Mouse (Mus musculus) limb, embryonic 15.5 days (tissue): ENCODE results near the gene Olfr1183. TPM values are rescaled to one million over a fixed set of nuclear protein-coding genes. Genes with fewer than 3 reads are reported as not detected.
"Not testable (repeated sequence)": the region's sequence is repeated elsewhere in the genome, so short reads cannot be mapped to it uniquely, and the experiment has no call there.

Experiments used
- ATAC-seq: fragments of 200-750 bp; cut with Nextera tagmentation; 2 replicates; pipeline ENCODE4 v1.8.0; 2017; ENCODE audit warnings: low read depth, moderate TSS enrichment; ENCODE audit not compliant: insufficient number of reproducible peaks, low FRiP score, low TSS enrichment
- H3K27ac ChIP-seq: fragments of 300-500 bp; sonication (generic); 2 replicates; pipeline ENCODE4 v1.5.1; 2015; ENCODE audit warnings: moderate library complexity, mild to moderate bottlenecking, inconsistent platforms
- H3K27me3 ChIP-seq: fragments of 300-500 bp; sonication (generic); 2 replicates; pipeline ENCODE4 v1.6.1; 2015; ENCODE audit warnings: inconsistent platforms
- H3K36me3 ChIP-seq: fragments of 300-500 bp; sonication (generic); 2 replicates; pipeline ENCODE4 v1.6.1; 2015; ENCODE audit warnings: inconsistent platforms
- H3K4me1 ChIP-seq: fragments of 300-500 bp; sonication (generic); 2 replicates; pipeline ENCODE4 v1.6.1; 2015; ENCODE audit warnings: inconsistent platforms
- H3K4me2 ChIP-seq: fragments of 300-500 bp; sonication (generic); 2 replicates; pipeline ENCODE4 v1.6.1; 2015; ENCODE audit warnings: mild to moderate bottlenecking, inconsistent platforms
- H3K4me3 ChIP-seq: fragments of 300-500 bp; sonication (generic); 2 replicates; pipeline ENCODE4 v1.5.1; 2015; ENCODE audit warnings: mild to moderate bottlenecking, inconsistent platforms
- H3K9ac ChIP-seq: fragments of 300-500 bp; sonication (generic); 2 replicates; pipeline ENCODE4 v1.6.1; 2015; ENCODE audit warnings: inconsistent platforms
- H3K9me3 ChIP-seq: fragments of 300-500 bp; sonication (generic); 2 replicates; pipeline ENCODE4 v1.6.1; 2016; ENCODE audit warnings: inconsistent platforms
- WGBS: fragments of 180-500 bp; shearing (Covaris S2); methylation state at CpG from one replicate; pipeline ENCODE4 v1.1.7; 2015; 5-methylcytosine and 5-hydroxymethylcytosine counted together
- polyA plus RNA-seq: library from polyadenylated mRNA; unstranded; fragments of >200 nt; fragmentation: Nextera tagmentation; extraction: Ambion mirVana; gene quantifications from 2 replicates; pipeline ENCODE4 v1.2.1, GENCODE M21; 2015

Olfr1183 gene
- polyA plus RNA-seq, result not detected in 2 replicates

DNA sequence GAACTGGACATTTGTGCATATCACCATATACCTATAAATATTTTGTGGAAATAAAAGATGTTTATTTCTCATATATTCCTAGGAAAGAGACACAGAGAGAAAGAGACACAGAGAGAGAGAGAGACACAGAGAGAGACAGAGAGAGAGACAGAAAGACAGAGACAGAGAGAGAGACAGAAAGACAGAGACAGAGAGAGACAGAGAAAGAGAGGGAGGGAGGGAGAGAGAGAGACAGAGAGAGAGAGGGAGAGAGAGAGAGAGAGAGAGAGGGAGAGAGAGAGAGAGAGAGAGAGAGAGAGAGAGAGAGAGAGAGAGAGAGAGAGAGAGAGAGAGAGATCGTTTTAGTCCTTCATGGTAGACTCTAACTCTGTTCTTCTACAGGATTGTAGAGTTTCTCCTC lies at the start of gene Olfr1183:
Gene Olfr1183, plus strand, starts transcription at position 301 of the 400 bp plus-strand sequence.
- not testable (repeated sequence) for H3K27me3 ChIP-seq, H3K9me3 ChIP-seq, H3K27ac ChIP-seq, H3K4me1 ChIP-seq, H3K36me3 ChIP-seq, H3K4me3 ChIP-seq, ATAC-seq, H3K4me2 ChIP-seq, H3K9ac ChIP-seq
- 82% methylated on average over 1 of the region's 1 CpGs for WGBS

DNA sequence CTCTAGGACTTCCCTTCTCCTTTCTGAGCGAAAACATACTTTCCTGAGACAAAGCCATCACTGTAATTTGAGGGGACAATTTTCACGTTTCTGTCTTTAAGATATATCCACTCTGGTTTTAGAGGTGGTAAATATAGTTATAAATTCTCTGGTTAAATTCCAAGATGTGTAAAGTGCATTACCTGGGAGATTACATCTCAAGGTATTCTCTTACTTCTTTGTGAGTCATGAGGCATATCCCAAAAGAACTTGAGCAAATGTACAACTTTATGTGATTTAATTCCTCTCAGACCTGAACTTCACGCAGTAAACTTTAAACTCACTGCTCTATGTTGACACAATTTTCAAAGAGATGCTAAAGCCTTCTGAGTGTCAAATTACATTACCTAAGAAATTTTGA lies 48.3 kb upstream of the Olfr1183 start, which contains the start of gene Olfr1179:
Gene Olfr1179, minus strand, starts transcription at position 101 of the 400 bp plus-strand sequence.
- no peaks in the 10 kb centered on the region for H3K9me3 ChIP-seq
- no peaks in the 10 kb centered on the region for H3K36me3 ChIP-seq
- no peak within 1 kb of the TSS for H3K9ac ChIP-seq
- H3K27me3 ChIP-seq, result no peaks in the 10 kb centered on the region
- H3K4me1 ChIP-seq, result no peaks in the 10 kb centered on the region
- H3K4me2 ChIP-seq, result no peak within 1 kb of the TSS
- 70% methylated on average over 3 of the region's 3 CpGs for WGBS
- no peak within 1 kb of the TSS for H3K4me3 ChIP-seq
- no peak within 1 kb of the TSS for H3K27ac ChIP-seq
- no peak for ATAC-seq

DNA sequence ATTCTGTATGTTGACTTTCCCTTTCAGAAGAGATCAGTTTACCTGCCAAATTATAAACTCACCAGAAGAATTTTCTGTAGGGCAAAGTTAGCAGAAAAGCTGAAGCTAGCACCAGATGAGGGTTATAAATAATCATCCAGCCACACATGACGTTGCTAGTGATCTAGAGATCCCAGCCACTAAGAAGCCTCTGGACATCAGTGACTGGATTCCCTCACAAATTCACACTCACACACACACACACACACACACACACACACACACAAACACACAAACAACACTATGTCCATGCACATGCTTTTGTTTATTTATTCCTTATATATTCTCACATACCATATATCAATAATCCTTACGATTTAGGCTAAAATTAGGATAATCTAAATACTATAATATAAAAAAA lies 35.6 kb upstream of the Olfr1183 start, which contains the start of gene Olfr1180:
Gene Olfr1180, minus strand, starts transcription at position 101 of the 400 bp plus-strand sequence.
- WGBS, result 75% methylated on average over 2 of the region's 2 CpGs
- Histone ChIP-seq H3K27me3 (no peaks in the 10 kb centered on the region), H3K4me1 (no peaks in the 10 kb centered on the region), H3K9me3 (no peaks in the 10 kb centered on the region), H3K27ac (no peak within 1 kb of the TSS), H3K36me3 (no peaks in the 10 kb centered on the region), H3K9ac (no peak within 1 kb of the TSS), H3K4me2 (no peak within 1 kb of the TSS), H3K4me3 (no peak within 1 kb of the TSS)
- ATAC-seq, result no peak

DNA sequence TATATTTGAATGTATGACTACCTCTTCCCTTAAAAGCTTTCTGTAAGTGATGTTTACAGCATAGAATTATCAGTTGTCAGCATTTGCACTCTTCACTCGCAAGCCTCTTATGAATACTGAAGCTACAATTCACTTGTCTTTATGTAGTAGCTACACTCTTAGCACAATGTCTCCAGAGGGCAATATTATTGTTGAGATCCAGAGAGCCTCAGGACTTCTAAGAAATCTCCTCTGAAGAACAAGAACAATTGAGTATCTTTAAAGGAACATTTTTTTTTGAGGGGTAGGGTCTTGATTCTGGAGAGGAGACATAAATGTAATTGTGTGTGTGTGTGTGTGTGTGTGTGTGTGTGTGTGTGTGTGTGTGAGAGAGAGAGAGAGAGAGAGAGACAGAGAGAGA lies 28.6 kb upstream of the Olfr1183 start, which contains the start of gene Olfr1181:
Gene Olfr1181, minus strand, starts transcription at position 101 of the 400 bp plus-strand sequence.
- Histone ChIP-seq H3K4me1 (no peaks in the 10 kb centered on the region), H3K27me3 (no peaks in the 10 kb centered on the region), H3K27ac (no peak within 1 kb of the TSS), H3K4me3 (no peak within 1 kb of the TSS), H3K9me3 (no peaks in the 10 kb centered on the region), H3K4me2 (no peak within 1 kb of the TSS), H3K36me3 (no peaks in the 10 kb centered on the region), H3K9ac (no peak within 1 kb of the TSS)
- WGBS, result 77% methylated on average over 1 of the region's 1 CpGs
- ATAC-seq, result no peak

DNA sequence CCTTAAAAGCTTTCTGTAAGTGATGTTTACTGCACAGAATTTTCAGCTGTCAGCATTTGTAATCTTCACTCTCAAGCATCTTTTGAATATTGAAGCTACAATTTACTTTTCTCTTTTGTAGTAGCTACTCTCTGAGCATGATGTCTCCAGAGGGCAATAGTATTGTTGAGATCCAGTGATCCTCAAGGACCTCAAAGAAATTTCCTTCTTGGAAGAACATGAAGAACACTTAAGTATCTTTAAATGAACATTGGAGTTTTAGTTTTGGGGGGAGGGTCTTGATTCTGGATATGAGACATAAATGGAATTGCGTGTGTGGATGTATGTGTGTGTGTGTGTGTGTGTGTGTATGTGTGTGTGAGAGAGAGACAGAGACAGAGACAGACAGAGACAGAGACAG lies 5.6 kb upstream of the Olfr1183 start, which contains the start of gene Gm13757:
Gene Gm13757, minus strand, starts transcription at position 101 of the 400 bp plus-strand sequence.
- ATAC-seq, result no peak
- H3K36me3 ChIP-seq, result no peaks in the 10 kb centered on the region
- WGBS, result 89% methylated on average over 1 of the region's 1 CpGs
- H3K4me3 ChIP-seq, result no peak within 1 kb of the TSS
- H3K4me1 ChIP-seq, result no peaks in the 10 kb centered on the region
- no peak within 1 kb of the TSS for H3K27ac ChIP-seq
- H3K9me3 ChIP-seq, result no peaks in the 10 kb centered on the region
- H3K4me2 ChIP-seq, result no peak within 1 kb of the TSS
- no peaks in the 10 kb centered on the region for H3K27me3 ChIP-seq
- no peak within 1 kb of the TSS for H3K9ac ChIP-seq

DNA sequence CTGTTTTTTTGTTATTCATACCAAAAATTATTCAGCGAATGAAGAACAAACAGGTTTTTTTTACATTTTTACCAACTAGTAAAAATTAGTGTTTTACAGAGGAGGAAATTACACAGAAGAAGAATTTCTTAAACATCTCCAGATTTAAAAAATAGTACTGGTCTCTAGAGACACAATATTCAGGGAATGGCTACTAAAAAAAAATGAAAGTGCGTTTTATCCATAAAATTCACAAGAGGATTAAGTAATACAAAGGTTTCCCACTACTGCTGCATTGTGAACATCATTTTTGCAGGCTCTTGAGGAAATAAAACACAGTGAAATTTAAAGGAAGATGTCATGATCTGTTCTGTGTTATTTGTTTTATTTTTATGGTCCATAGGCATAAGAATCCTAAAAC lies 28.6 kb downstream of the Olfr1183 start, which contains the start of gene Olfr1184:
Gene Olfr1184, plus strand, starts transcription at position 301 of the 400 bp plus-strand sequence.
- Histone ChIP-seq H3K9me3 (no peaks in the 10 kb centered on the region), H3K9ac (no peak within 1 kb of the TSS), H3K4me2 (no peak within 1 kb of the TSS), H3K27ac (no peak within 1 kb of the TSS), H3K4me1 (no peaks in the 10 kb centered on the region), H3K4me3 (no peak within 1 kb of the TSS), H3K27me3 (no peaks in the 10 kb centered on the region), H3K36me3 (no peaks in the 10 kb centered on the region)
- no peak for ATAC-seq
- WGBS, result 83% methylated on average over 2 of the region's 2 CpGs

DNA sequence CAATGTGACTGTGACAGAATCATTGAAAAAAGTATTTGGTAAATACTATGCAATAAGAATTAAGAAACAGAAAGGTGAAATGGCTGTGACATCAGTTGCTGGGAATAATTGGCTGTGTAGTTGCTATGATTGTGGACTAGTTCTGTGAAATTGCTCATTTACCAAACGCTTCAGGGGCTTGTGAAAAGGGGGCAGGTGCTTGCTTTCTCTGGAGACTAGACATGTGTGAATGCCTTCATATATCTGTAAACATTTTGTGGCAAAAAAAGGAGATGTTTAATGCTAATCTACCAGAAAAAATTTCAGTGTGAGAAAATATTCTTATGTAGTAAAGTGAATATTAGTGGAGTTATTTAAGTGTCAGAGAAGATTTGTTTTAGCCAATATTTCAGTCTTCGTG lies 38.4 kb downstream of the Olfr1183 start, which contains the start of gene Olfr1185-ps1:
Gene Olfr1185-ps1, plus strand, starts transcription at position 301 of the 400 bp plus-strand sequence.
- no peak within 1 kb of the TSS for H3K9ac ChIP-seq
- H3K27me3 ChIP-seq, result no peaks in the 10 kb centered on the region
- no peaks in the 10 kb centered on the region for H3K9me3 ChIP-seq
- H3K4me3 ChIP-seq, result no peak within 1 kb of the TSS
- no peak within 1 kb of the TSS for H3K27ac ChIP-seq
- no peak within 1 kb of the TSS for H3K4me2 ChIP-seq
- no peaks in the 10 kb centered on the region for H3K36me3 ChIP-seq
- no peak for ATAC-seq
- H3K4me1 ChIP-seq, result no peaks in the 10 kb centered on the region
- WGBS, result 76% methylated on average over 2 of the region's 2 CpGs

DNA sequence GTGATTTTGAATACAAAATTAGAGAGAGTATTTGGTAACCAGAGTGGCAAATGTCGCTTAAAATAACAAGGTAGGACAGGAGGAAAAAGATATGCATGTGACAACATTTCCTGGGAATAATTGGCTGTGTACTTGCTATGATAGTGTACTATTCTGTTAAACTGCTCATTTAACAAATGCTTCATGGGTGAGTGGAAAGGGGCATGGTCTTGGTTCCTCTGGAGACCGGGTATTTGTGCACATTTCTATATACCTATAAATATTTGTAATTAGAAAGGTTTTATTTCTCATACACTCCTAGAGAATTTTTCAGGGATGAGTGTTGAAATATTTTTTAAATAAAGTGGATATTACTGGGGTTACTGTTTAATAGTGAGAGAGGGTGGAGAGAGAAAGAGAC lies 63.6 kb downstream of the Olfr1183 start, which contains the start of gene Olfr1186:
Gene Olfr1186, plus strand, starts transcription at position 301 of the 400 bp plus-strand sequence.
- Histone ChIP-seq H3K4me3 (no peak within 1 kb of the TSS), H3K4me1 (no peaks in the 10 kb centered on the region), H3K27me3 (no peaks in the 10 kb centered on the region), H3K27ac (no peak within 1 kb of the TSS), H3K36me3 (no peaks in the 10 kb centered on the region), H3K4me2 (no peak within 1 kb of the TSS), H3K9ac (no peak within 1 kb of the TSS), H3K9me3 (no peaks in the 10 kb centered on the region)
- ATAC-seq, result no peak
- 70% methylated on average over 2 of the region's 2 CpGs for WGBS

Other genes with a start within 250 kb of the Olfr1183 start
- gene Olfr1170, start 226.5 kb upstream of the Olfr1183 start, polyA plus RNA-seq, result not detected in 2 replicates
- not detected in 2 replicates for gene Olfr1173, start 175.0 kb upstream of the Olfr1183 start, polyA plus RNA-seq
- not detected in 2 replicates for gene Olfr1174-ps, start 139.7 kb upstream of the Olfr1183 start, polyA plus RNA-seq
- gene Olfr1175-ps, start 127.7 kb upstream of the Olfr1183 start, polyA plus RNA-seq, result not detected in 2 replicates
- gene Olfr1176, start 118.1 kb upstream of the Olfr1183 start, polyA plus RNA-seq, result not detected in 2 replicates
- not detected in 2 replicates for gene Olfr1177-ps, start 108.4 kb upstream of the Olfr1183 start, polyA plus RNA-seq
- not detected in 2 replicates for gene Olfr1178, start 67.8 kb upstream of the Olfr1183 start, polyA plus RNA-seq
- not detected in 2 replicates for gene Olfr1179, start 48.4 kb upstream of the Olfr1183 start, polyA plus RNA-seq
- not detected in 2 replicates for gene Olfr1180, start 35.7 kb upstream of the Olfr1183 start, polyA plus RNA-seq
- not detected in 2 replicates for gene Olfr1181, start 28.7 kb upstream of the Olfr1183 start, polyA plus RNA-seq
- gene Gm13757, start 5.7 kb upstream of the Olfr1183 start, polyA plus RNA-seq, result not detected in 2 replicates
- gene Olfr1184, start 28.7 kb downstream of the Olfr1183 start, polyA plus RNA-seq, result not detected in 2 replicates
- not detected in 2 replicates for gene Olfr1185-ps1, start 38.5 kb downstream of the Olfr1183 start, polyA plus RNA-seq
- not detected in 2 replicates for gene Olfr1186, start 63.7 kb downstream of the Olfr1183 start, polyA plus RNA-seq
- not detected in 2 replicates for gene Olfr1188, start 102.1 kb downstream of the Olfr1183 start, polyA plus RNA-seq
- gene Olfr1189, start 131.6 kb downstream of the Olfr1183 start, polyA plus RNA-seq, result not detected in 2 replicates
- not detected in 2 replicates for gene Olfr1191-ps1, start 185.7 kb downstream of the Olfr1183 start, polyA plus RNA-seq
- gene Olfr1192-ps1, start 193.6 kb downstream of the Olfr1183 start, polyA plus RNA-seq, result not detected in 2 replicates
- not detected in 2 replicates for gene Olfr1193, start 220.8 kb downstream of the Olfr1183 start, polyA plus RNA-seq
- gene Olfr1195, start 234.3 kb downstream of the Olfr1183 start, polyA plus RNA-seq, result not detected in 2 replicates
- not detected in 2 replicates for gene Olfr1196, start 249.7 kb downstream of the Olfr1183 start, polyA plus RNA-seq